Mouse (Mus musculus) heart, adult 2 months (tissue): ENCODE measurements around the gene Ccrl2. TPM values are rescaled to one million over a fixed set of nuclear protein-coding genes. Genes with fewer than 3 reads are reported as not detected.

Experiments used
- DNase-seq, 2 experiments: peaks; one replicate each; pipeline ENCODE4 v3.0.0; 2021
- H3K27ac ChIP-seq: fragments of 200-600 bp; 2 replicates; pipeline ENCODE4 v1.8.1; 2022
- H3K27me3 ChIP-seq: fragments of 200-500 bp; 2 replicates; pipeline ENCODE4 v1.6.1; 2012; ENCODE audit warnings: mild to moderate bottlenecking, low read length, inconsistent platforms, mixed read lengths; ENCODE audit not compliant: control insufficient read depth, insufficient read depth
- H3K36me3 ChIP-seq: fragments of 200-500 bp; 2 replicates; pipeline ENCODE4 v1.6.1; 2012; ENCODE audit warnings: low read length, inconsistent platforms; ENCODE audit not compliant: control insufficient read depth, insufficient read depth
- H3K4me1 ChIP-seq: fragments of 200-500 bp; 2 replicates; pipeline ENCODE4 v1.6.1; 2011; ENCODE audit warnings: low read length; ENCODE audit not compliant: control insufficient read depth, insufficient read depth
- H3K4me3 ChIP-seq: fragments of 200-600 bp; 2 replicates; pipeline ENCODE4 v1.8.1; 2022
- H3K79me2 ChIP-seq: fragments of 200-500 bp; replicated peaks from 2 replicates; pipeline ENCODE4 v1.6.1; 2012; ENCODE audit warnings: mild to moderate bottlenecking, inconsistent platforms, low read length, moderate library complexity, mixed read lengths; ENCODE audit not compliant: control insufficient read depth, insufficient read depth
- H3K9ac ChIP-seq: fragments of 200-500 bp; 2 replicates; pipeline ENCODE4 v1.6.1; 2012; ENCODE audit warnings: low read depth, mild to moderate bottlenecking, control low read depth, inconsistent platforms, low read length, mixed read lengths
- CTCF ChIP-seq: fragments of 200-600 bp; IDR thresholded peaks from 2 replicates; pipeline ENCODE4 v1.8.1; 2022; ENCODE audit warnings: antibody characterized with exemption, mild to moderate bottlenecking, moderate library complexity
- EP300 ChIP-seq: fragments of 200-500 bp; IDR thresholded peaks from 2 replicates; pipeline ENCODE4 v1.6.1; 2011; ENCODE audit warnings: low read depth, low read length, control low read depth; ENCODE audit not compliant: insufficient read depth
- POLR2A ChIP-seq: fragments of 200-500 bp; IDR thresholded peaks from 2 replicates; pipeline ENCODE4 v1.6.1; 2011; ENCODE audit warnings: mild to moderate bottlenecking, low read depth, low read length, control low read depth; ENCODE audit not compliant: insufficient read depth
- WGBS: fragments of 180-500 bp; shearing (Covaris S2); methylation state at CpG from one replicate; pipeline ENCODE4 v1.1.7; 2018; 5-methylcytosine and 5-hydroxymethylcytosine counted together
- intact Hi-C: fragments of 180-260 bp; cut with DNase I; formaldehyde crosslinking; loops from one replicate; pipeline ENCODE4 v1.15.1; 2025
- polyA plus RNA-seq: library from polyadenylated mRNA; depleted of rRNA; stranded (reverse); fragments of >200 nt; gene quantifications from 2 replicates; pipeline ENCODE4 v1.2.3, GENCODE M21; 2012
- total RNA-seq, 2 experiments: library from RNA; stranded (reverse); gene quantifications; 2 replicates each; pipeline ENCODE4 v1.2.3; 2021

Ccrl2 gene
- total and polyA plus RNA-seq, 3 experiments = 7.5 to 16.3 (median 16.0) TPM

DNA sequence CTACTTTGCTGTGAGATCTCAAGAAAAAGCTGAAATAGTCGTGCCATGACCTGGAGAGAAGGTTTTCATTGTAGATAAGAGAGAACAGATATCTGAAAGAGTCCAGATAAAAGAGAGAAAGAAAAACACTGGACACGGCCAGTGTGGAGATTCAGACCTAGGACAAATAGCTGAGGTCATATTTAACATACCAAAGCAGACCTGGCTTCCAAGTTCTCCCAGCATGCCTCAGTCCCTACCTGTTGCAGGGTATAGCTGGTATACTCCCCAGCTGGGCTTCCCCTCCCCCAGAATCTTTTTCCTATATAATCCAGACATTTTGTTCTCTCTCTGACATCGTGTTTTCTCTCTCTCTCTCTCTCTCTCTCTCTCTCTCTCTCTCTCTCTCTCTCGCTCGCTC is 30.6 kb upstream of the Ccrl2 start:
- Histone ChIP-seq H3K79me2 (no peaks in the 10 kb centered on the region), H3K27me3 (no peaks in the 10 kb centered on the region), H3K4me1 (no peaks in the 10 kb centered on the region), H3K9ac (no peak overlapping the region), H3K4me3 (no peak overlapping the region), H3K36me3 (no peaks in the 10 kb centered on the region), H3K27ac (no peak overlapping the region)
- 26% methylated on average over 5 of the region's 5 CpGs for WGBS
- intact Hi-C loops = no loop called here
- DNase-seq = no peak
- no peak for TF ChIP-seq EP300
- TF ChIP-seq POLR2A = no peak
- TF ChIP-seq CTCF = no peak

DNA sequence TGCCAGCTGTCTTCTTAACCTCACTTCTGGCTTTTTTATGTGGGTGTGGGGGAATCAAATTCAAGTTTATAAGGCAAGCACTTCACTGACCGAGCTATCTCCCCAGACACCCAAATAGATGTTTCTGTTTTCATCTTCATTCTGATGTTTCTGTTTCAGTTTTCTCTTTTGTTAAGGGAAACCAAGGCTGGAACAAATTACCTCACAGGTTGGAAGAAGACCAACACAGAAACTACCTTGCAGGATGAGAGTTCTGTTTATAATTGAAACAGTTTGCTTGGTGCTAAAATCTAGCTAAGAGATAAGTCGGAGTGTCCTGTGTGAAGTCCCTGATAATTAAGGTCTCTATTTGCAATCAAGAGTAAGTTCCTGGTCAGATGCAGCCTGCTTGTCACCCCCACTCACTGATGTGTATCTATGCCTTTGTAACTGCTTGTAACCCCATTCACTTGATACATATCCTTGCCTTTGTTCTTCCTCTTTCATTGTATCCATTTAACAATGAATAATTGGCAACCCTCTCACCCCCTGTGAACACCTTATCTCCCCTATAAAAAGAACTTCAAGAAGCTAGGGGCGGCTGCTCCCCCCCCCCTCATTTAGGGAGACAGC is 29.8 kb upstream of the Ccrl2 start:
- no peaks in the 10 kb centered on the region for H3K27me3 ChIP-seq
- 42% methylated on average over 3 of the region's 3 CpGs for WGBS
- no peak overlapping the region for H3K27ac ChIP-seq
- no peak overlapping the region for H3K9ac ChIP-seq
- TF ChIP-seq POLR2A (no peak), CTCF (no peak), EP300 (no peak)
- no peaks in the 10 kb centered on the region for H3K4me1 ChIP-seq
- intact Hi-C loops = no loop called here
- no peaks in the 10 kb centered on the region for H3K36me3 ChIP-seq
- H3K4me3 ChIP-seq = no peak overlapping the region
- DNase-seq = no peak
- no peaks in the 10 kb centered on the region for H3K79me2 ChIP-seq

DNA sequence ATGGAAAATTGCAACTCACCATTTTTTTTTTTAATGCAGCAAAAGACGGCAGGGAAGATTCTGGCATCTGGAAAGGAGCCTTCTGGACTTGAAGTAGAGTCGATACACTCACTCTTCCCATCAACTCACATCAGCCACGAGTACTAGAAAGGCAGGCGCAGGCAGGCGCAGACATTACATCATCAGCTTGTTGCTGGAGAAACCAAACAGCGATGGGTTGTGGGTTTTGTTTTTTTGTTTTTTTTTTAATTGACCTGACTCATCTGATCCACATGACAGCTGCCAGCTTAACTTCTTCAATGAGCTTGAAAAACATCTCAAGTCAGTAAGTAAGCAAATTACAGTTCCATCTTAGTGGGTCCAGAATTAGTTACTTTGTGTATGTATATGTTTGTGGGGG is 28.8 kb upstream of the Ccrl2 start:
- Histone ChIP-seq H3K9ac (no peak overlapping the region), H3K27ac (no peak overlapping the region), H3K36me3 (no peaks in the 10 kb centered on the region), H3K4me3 (no peak overlapping the region), H3K27me3 (no peaks in the 10 kb centered on the region), H3K4me1 (no peaks in the 10 kb centered on the region), H3K79me2 (no peaks in the 10 kb centered on the region)
- WGBS = 52% methylated on average over 6 of the region's 6 CpGs
- DNase-seq = no peak
- TF ChIP-seq POLR2A (no peak), CTCF (no peak), EP300 (no peak)
- intact Hi-C loops = no loop called here

DNA sequence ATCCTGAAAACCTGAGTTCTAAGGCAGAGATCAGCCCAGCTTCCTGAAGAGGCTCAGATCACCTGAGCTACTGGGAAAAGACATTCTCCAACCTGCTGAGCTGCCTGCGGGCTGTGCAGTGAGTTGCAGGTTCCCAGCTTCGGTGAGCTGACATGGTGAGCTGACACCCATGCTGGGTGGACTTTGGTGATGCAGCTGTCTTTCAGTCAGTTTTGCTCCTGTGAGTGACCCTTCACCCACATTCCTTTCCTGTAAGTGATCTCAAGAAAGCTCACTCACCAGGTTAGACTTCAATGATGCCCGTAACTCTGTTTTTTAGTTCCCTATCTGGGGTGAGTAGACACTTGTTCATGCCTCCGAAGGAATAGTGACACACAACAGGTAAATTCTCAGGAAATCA is 28.0 kb upstream of the Ccrl2 start:
- intact Hi-C loops = no loop called here
- H3K27ac ChIP-seq = no peak overlapping the region
- DNase-seq = no peak
- TF ChIP-seq CTCF = no peak
- TF ChIP-seq EP300 = no peak
- no peak for TF ChIP-seq POLR2A
- H3K4me1 ChIP-seq = no peaks in the 10 kb centered on the region
- no peaks in the 10 kb centered on the region for H3K36me3 ChIP-seq
- WGBS = 49% methylated on average over 4 of the region's 4 CpGs
- no peaks in the 10 kb centered on the region for H3K27me3 ChIP-seq
- no peak overlapping the region for H3K9ac ChIP-seq
- H3K4me3 ChIP-seq = no peak overlapping the region
- H3K79me2 ChIP-seq = no peaks in the 10 kb centered on the region

DNA sequence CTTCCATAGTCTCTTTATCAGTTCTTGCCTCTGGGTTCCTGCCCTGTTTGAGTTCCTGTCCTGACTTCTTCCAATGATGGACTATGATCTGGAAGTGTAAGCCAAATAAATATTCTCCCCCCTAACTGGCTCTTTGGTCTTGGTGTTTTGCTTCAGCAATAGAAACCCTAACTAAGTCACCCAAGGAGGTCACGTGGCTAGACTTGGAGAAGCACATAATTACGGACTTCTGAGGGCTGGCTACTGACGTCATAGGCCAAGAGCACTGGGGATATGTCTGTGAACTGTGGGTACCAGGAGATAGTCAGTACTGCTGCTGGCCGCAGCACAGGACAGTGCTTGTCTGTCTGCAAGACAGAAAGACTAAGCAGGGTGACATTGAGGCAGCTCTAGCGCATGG is 24.4 kb upstream of the Ccrl2 start:
- intact Hi-C loops = no loop called here
- Histone ChIP-seq H3K4me3 (no peak overlapping the region), H3K4me1 (no peaks in the 10 kb centered on the region), H3K27me3 (no peaks in the 10 kb centered on the region), H3K9ac (no peak overlapping the region), H3K36me3 (no peaks in the 10 kb centered on the region), H3K27ac (no peak overlapping the region), H3K79me2 (no peaks in the 10 kb centered on the region)
- WGBS = 81% methylated on average over 5 of the region's 5 CpGs
- no peak for DNase-seq
- TF ChIP-seq CTCF (no peak), POLR2A (no peak), EP300 (no peak)

DNA sequence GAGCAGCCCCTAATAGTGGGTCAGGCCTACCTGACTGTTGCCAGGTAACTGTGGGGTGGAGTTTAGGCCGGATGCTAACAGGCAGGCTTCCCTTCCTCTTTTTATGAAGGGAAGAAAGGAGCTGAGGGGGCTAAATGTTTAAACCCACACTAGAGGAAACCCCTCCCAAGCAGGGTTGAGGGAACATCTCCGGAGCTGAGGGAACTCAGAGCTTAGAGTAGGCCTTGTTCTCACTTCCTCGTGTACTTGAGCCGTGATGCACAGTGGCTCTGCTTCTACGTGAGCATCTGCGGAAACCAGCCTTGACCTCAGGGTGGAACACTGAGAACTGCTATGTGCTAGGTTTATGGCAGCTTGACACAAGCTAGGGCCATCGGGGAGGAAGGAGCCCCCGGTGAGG is 23.5 kb upstream of the Ccrl2 start:
- intact Hi-C loops = no loop called here
- no peak for DNase-seq
- TF ChIP-seq EP300 = no peak
- no peak for TF ChIP-seq POLR2A
- TF ChIP-seq CTCF = no peak
- H3K27me3 ChIP-seq = no peaks in the 10 kb centered on the region
- no peaks in the 10 kb centered on the region for H3K79me2 ChIP-seq
- 91% methylated on average over 8 of the region's 8 CpGs for WGBS
- no peak overlapping the region for H3K9ac ChIP-seq
- no peaks in the 10 kb centered on the region for H3K4me1 ChIP-seq
- no peaks in the 10 kb centered on the region for H3K36me3 ChIP-seq
- no peak overlapping the region for H3K4me3 ChIP-seq
- H3K27ac ChIP-seq = no peak overlapping the region
